Mouse (Mus musculus) embryonic stem cell, embryonic (primary cell): ENCODE data around the gene Hsp90ab1.

Experiments
- CTCF ChIA-PET, 4 experiments: fragments of 300-600 bp in 2 of 4; fragments of 350-600 bp in 2 of 4; sonication (Branson Sonifier 250); formaldehyde crosslinking; loops; one replicate each; lab custom pipeline; 2022; ENCODE audit warnings: inconsistent platforms in 2 of 4; lab: Charles Lee
- POLR2A ChIA-PET, 4 experiments: fragments of 300-600 bp in 2 of 4; fragments of 350-600 bp in 2 of 4; sonication (Branson Sonifier 250); formaldehyde crosslinking; loops; one replicate each; lab custom pipeline; 2022; ENCODE audit warnings: antibody characterized with exemption in 4 of 4, inconsistent platforms in 1 of 4; lab: Charles Lee

Gene Hsp90ab1

GRCm38 (mm10) chr17:45538394-45538793, 34.7 kb downstream of the Hsp90ab1 start:
- CTCF ChIA-PET = interaction anchor here in 3 of 4 experiments (0.5 to 1.1 kb wide), 5 partner anchors 10 to 43 kb away, joined by 3 to 5 read pairs (median 4); partner anchors contain the start of gene Aars2 (in 2 of the 3)
- POLR2A ChIA-PET = interaction anchor here (0.6 to 3.2 kb wide), 11 partner anchors 8 to 45 kb away, joined by 3 to 11 read pairs (median 6); partner anchors contain the start of gene Aars2 (in 1 of the 4)

GRCm38 (mm10) chr17:45536264-45536663, 36.8 kb downstream of the Hsp90ab1 start:
- CTCF ChIA-PET = interaction anchor here in 2 of 4 experiments (1.2 to 2.3 kb wide), 3 partner anchors 13 to 30 kb away, joined by 3 to 10 read pairs (median 3); partner anchors contain the start of genes Tmem151b (in 2 of the 2) and Aars2 (in 1 of the 2)
- POLR2A ChIA-PET = interaction anchor here in 2 of 4 experiments (0.8 to 2.2 kb wide), 10 partner anchors 8 to 37 kb away, joined by 3 to 15 read pairs (median 4); partner anchors contain the start of genes Aars2 (in 2 of the 2), Tcte1 (in 2 of the 2) and Hsp90ab1 (in 1 of the 2)

GRCm38 (mm10) chr17:45532896-45533295, 40.2 kb downstream of the Hsp90ab1 start:
- ChIA-PET POLR2A (interaction anchor here in 3 of 4 experiments (0.6 to 1.4 kb wide), 9 partner anchors 9 to 154 kb away, joined by 3 to 8 read pairs (median 3); partner anchors contain the start of genes Aars2 (in 2 of the 3), Tcte1 (in 1 of the 3) and Tmem63b (in 1 of the 3)), CTCF (interaction anchor here in 3 of 4 experiments (0.6 to 2.1 kb wide), 5 partner anchors 10 to 744 kb away, joined by 3 to 10 read pairs (median 7); partner anchors contain the start of gene Tcte1 (in 1 of the 3))

- ChIA-PET CTCF (interaction anchor here (1.0 to 3.1 kb wide), 8 partner anchors 13 to 54 kb away, joined by 3 to 15 read pairs (median 3); partner anchors contain the start of genes Aars2 (in 2 of the 4) and Slc35b2 (in 1 of the 4)), POLR2A (interaction anchor here in 3 of 4 experiments (0.9 to 2.2 kb wide), 13 partner anchors 9 to 61 kb away, joined by 3 to 8 read pairs (median 4); partner anchors contain the start of gene Aars2 (in 1 of the 3))
These were observed 42.7 kb downstream of the Hsp90ab1 start for GRCm38 (mm10) chr17:45530346-45530782.

GRCm38 (mm10) chr17:45526571-45526970, 46.5 kb downstream of the Hsp90ab1 start:
- ChIA-PET POLR2A (interaction anchor here (0.6 to 4.0 kb wide), 46 partner anchors 8 to 1138 kb away, joined by 3 to 40 read pairs (median 4); partner anchors contain the start of genes Aars2 (in 3 of the 4), Hsp90ab1 (in 2 of the 4), Slc35b2 (in 2 of the 4) and Cdc5l (in 1 of the 4)), CTCF (interaction anchor here (0.5 to 2.9 kb wide), 26 partner anchors 10 to 1364 kb away, joined by 3 to 39 read pairs (median 4); partner anchors contain the start of genes Aars2 (in 3 of the 4), Slc35b2 (in 2 of the 4), Cnpy3 (in 1 of the 4) and Nfkbie (in 1 of the 4))

- CTCF ChIA-PET = interaction anchor here in 2 of 4 experiments (2.9 to 3.4 kb wide), 2 partner anchors 8 to 17 kb away, joined by 12 to 13 read pairs; partner anchors contain the start of gene Aars2 (in 1 of the 2)
- POLR2A ChIA-PET = interaction anchor here in 2 of 4 experiments (0.8 to 10.6 kb wide), 11 partner anchors 8 to 44 kb away, joined by 3 to 80 read pairs (median 11); partner anchors contain the start of genes Aars2 (in 2 of the 2) and Slc35b2 (in 1 of the 2)
These were observed 48.1 kb downstream of the Hsp90ab1 start for GRCm38 (mm10) chr17:45524961-45525360.

- CTCF ChIA-PET = interaction anchor here (0.5 to 3.4 kb wide), 14 partner anchors 9 to 140 kb away, joined by 3 to 13 read pairs (median 4); partner anchors contain the start of genes Aars2 (in 3 of the 4) and Nfkbie (in 1 of the 4)
These were observed 49.8 kb downstream of the Hsp90ab1 start, which contains the start of gene Tcte1 for GRCm38 (mm10) chr17:45523263-45523662. Tcte1 (plus strand) TSS chr17:45523434.

GRCm38 (mm10) chr17:45520136-45520535, 52.9 kb downstream of the Hsp90ab1 start:
- CTCF ChIA-PET = interaction anchor here in 1 of 4 experiments (0.9 to 2.0 kb wide), 5 partner anchors 14 to 58 kb away, joined by 4 to 7 read pairs (median 4); partner anchors contain the start of genes Aars2 and Nfkbie
- POLR2A ChIA-PET = interaction anchor here in 3 of 4 experiments (0.6 to 10.6 kb wide), 12 partner anchors 13 to 65 kb away, joined by 3 to 91 read pairs (median 4); partner anchors contain the start of genes Aars2 (in 2 of the 3) and Slc35b2 (in 1 of the 3)

More at GRCm38 (mm10) chr17:45523263-45523662, 49.8 kb downstream of the Hsp90ab1 start, which contains the start of gene Tcte1:
- POLR2A ChIA-PET = interaction anchor here (0.8 to 10.6 kb wide), 30 partner anchors 9 to 129 kb away, joined by 3 to 91 read pairs (median 4); partner anchors contain the start of genes Aars2 (in 3 of the 4), Cdc5l (in 1 of the 4), Hsp90ab1 (in 1 of the 4) and Nfkbie (in 1 of the 4)

- POLR2A ChIA-PET = interaction anchor here in 3 of 4 experiments (0.7 to 10.6 kb wide), 29 partner anchors 7 to 258 kb away, joined by 3 to 91 read pairs (median 4); partner anchors contain the start of genes Aars2 (in 2 of the 3), Nfkbie (in 1 of the 3), Slc29a1 (in 1 of the 3) and Slc35b2 (in 1 of the 3)
These were observed 54.1 kb downstream of the Hsp90ab1 start for GRCm38 (mm10) chr17:45518766-45519475.

More at GRCm38 (mm10) chr17:45518766-45519475, 54.1 kb downstream of the Hsp90ab1 start:
- CTCF ChIA-PET = interaction anchor here (0.6 to 5.6 kb wide), 10 partner anchors 10 to 144 kb away, joined by 3 to 41 read pairs (median 4); partner anchors contain the start of genes Aars2 (in 2 of the 4) and Tmem151b (in 1 of the 4)
